Mouse (Mus musculus): ENCODE measurements around the gene Stx19.

The Stx19 gene

GRCm38 (mm10) chr16:62814491-62814890 is at the start of gene Stx19:
TSS of gene Stx19 (plus strand) at chr16:62814676.
- no peak for DNase-seq (ENCODE audit: low spot score in 2 of 2)

GRCm38 (mm10) chr16:62773462-62773861 is 41.0 kb upstream of the Stx19 start:
- DNase-seq (ENCODE audit: low spot score in 2 of 2): no peak

- DNase-seq (ENCODE audit: low spot score in 2 of 2): peak in 1 of 2 experiments; percentile 24
Observed at GRCm38 (mm10) chr16:62776034-62776433, 38.4 kb upstream of the Stx19 start.

GRCm38 (mm10) chr16:62778282-62778681 is 36.2 kb upstream of the Stx19 start:
- no peak for DNase-seq (ENCODE audit: low spot score in 2 of 2)

GRCm38 (mm10) chr16:62782229-62782628 is 32.2 kb upstream of the Stx19 start:
- DNase-seq (ENCODE audit: low spot score in 2 of 2): no peak

GRCm38 (mm10) chr16:62786621-62787331 is 27.7 kb upstream of the Stx19 start, which contains the start of gene Nsun3:
TSS of gene Nsun3 (minus strand) at chr16:62786818.
- peak; percentile 89 to 94 for DNase-seq (ENCODE audit: low spot score in 2 of 2)

- DNase-seq (ENCODE audit: low spot score in 2 of 2): no peak
Observed at GRCm38 (mm10) chr16:62796608-62797007, 17.9 kb upstream of the Stx19 start.

- no peak for DNase-seq (ENCODE audit: low spot score in 2 of 2)
Observed at GRCm38 (mm10) chr16:62798808-62799207, 15.7 kb upstream of the Stx19 start.

- no peak for DNase-seq (ENCODE audit: low spot score in 2 of 2)
Observed at GRCm38 (mm10) chr16:62799426-62799825, 15.1 kb upstream of the Stx19 start.

GRCm38 (mm10) chr16:62799839-62800238 is 14.6 kb upstream of the Stx19 start:
- no peak for DNase-seq (ENCODE audit: low spot score in 2 of 2)

- no peak for DNase-seq (ENCODE audit: low spot score in 2 of 2)
Observed at GRCm38 (mm10) chr16:62804621-62805020, 9.9 kb upstream of the Stx19 start.

- DNase-seq (ENCODE audit: low spot score in 2 of 2): no peak
Observed at GRCm38 (mm10) chr16:62807249-62807979, 7.1 kb upstream of the Stx19 start.

- no peak for DNase-seq (ENCODE audit: low spot score in 2 of 2)
Observed at GRCm38 (mm10) chr16:62810855-62811254, 3.6 kb upstream of the Stx19 start.

- no peak for DNase-seq (ENCODE audit: low spot score in 2 of 2)
Observed at GRCm38 (mm10) chr16:62813790-62814189, 686 bp upstream of the Stx19 start.

- peak in 1 of 2 experiments; percentile 31 for DNase-seq (ENCODE audit: low spot score in 2 of 2)
Observed at GRCm38 (mm10) chr16:62822472-62822871, 8.0 kb downstream of the Stx19 start.

GRCm38 (mm10) chr16:62826156-62827001 is 11.9 kb downstream of the Stx19 start:
- no peak for DNase-seq (ENCODE audit: low spot score in 2 of 2)

GRCm38 (mm10) chr16:62832027-62832426 is 17.6 kb downstream of the Stx19 start:
- DNase-seq (ENCODE audit: low spot score in 2 of 2): no peak

- DNase-seq (ENCODE audit: low spot score in 2 of 2): no peak
Observed at GRCm38 (mm10) chr16:62832481-62832880, 18.0 kb downstream of the Stx19 start.

- DNase-seq (ENCODE audit: low spot score in 2 of 2): no peak
Observed at GRCm38 (mm10) chr16:62834016-62834735, 19.7 kb downstream of the Stx19 start.

GRCm38 (mm10) chr16:62845341-62845740 is 30.9 kb downstream of the Stx19 start:
- no peak for DNase-seq (ENCODE audit: low spot score in 2 of 2)

All from right cerebral cortex, postnatal 36 days (tissue).